Mouse (Mus musculus) c-Kit-negative CD71-positive TER-119-positive erythroid progenitor cells, embryonic 14.5 days (primary cell): ENCODE data around the gene Gabrr2.
"Not testable (repeated sequence)": the region's sequence is repeated elsewhere in the genome, so short reads cannot be mapped to it uniquely, and the experiment has no call there.

ENCODE experiments used
- DNase-seq: peaks from one replicate; pipeline ENCODE4 v3.0.0-alpha.2; 2013; ENCODE audit warnings: low read depth, low spot score

Gabrr2 gene

DNA sequence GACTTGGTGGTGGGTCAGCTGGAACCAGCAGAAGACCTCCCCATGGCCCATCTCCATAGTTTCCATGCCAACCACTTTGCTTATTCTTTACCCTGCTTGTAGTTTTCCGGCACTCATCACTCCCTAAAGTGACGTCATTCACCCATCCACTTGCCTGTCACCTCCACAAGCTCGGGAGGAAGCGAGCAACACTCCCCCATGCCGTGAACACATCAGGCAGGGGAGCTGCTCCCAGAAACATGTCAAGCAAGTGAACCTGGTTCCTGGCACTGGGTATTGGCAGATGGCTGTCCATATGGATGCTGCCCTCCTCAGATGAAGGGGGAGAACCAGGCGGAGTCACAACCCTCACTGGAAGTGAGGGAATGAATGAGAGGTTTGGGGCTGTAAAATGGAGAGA is 6.1 kb downstream of the Gabrr2 start:
- DNase-seq = no peak

- no peak for DNase-seq
These were observed 7.5 kb downstream of the Gabrr2 start for GRCm38 (mm10) chr4:33070326-33070725.

DNA sequence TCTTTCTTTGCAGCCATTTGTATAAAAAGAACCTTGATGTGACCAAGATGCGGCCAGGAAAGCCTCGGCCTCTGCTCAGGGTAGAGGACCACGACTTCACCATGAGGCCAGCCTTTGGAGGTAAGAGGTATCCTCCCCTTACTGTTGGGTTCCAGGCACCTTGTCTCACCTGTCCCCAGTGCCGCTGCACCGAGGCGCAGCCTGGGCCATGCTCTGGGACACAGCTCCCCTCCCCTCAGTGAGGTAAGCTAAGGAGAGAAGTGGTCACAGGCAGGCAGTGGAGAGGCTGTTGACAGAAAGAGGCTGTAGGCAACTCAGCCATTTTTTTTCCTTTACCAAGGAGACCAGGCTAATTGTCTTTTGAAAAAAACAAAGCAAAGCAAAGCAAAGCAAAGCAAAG is 8.5 kb downstream of the Gabrr2 start:
- DNase-seq = no peak

- no peak for DNase-seq
These were observed 9.8 kb downstream of the Gabrr2 start for GRCm38 (mm10) chr4:33072526-33073161.

GRCm38 (mm10) chr4:33074406-33074805 is 11.6 kb downstream of the Gabrr2 start:
- no peak for DNase-seq

DNA sequence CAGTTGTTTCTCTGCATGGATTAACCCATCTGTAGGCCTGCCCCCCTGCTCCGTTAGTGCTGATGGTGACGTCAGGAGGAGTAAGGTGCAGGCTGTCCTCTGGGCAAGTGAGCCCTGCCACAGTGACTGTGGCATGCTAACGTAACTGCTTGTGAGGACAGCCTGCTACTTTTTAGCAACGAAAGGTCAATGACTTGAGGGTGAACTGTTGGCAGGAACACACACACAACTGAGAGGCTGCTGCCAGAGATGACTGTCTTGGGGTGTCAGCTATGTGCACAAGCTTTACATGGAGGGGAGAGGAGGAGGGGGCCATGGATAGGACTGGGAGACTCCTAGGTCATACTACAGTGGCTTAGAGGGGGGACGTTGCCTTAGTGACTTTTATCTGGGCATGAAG is 12.1 kb downstream of the Gabrr2 start:
- no peak for DNase-seq

DNA sequence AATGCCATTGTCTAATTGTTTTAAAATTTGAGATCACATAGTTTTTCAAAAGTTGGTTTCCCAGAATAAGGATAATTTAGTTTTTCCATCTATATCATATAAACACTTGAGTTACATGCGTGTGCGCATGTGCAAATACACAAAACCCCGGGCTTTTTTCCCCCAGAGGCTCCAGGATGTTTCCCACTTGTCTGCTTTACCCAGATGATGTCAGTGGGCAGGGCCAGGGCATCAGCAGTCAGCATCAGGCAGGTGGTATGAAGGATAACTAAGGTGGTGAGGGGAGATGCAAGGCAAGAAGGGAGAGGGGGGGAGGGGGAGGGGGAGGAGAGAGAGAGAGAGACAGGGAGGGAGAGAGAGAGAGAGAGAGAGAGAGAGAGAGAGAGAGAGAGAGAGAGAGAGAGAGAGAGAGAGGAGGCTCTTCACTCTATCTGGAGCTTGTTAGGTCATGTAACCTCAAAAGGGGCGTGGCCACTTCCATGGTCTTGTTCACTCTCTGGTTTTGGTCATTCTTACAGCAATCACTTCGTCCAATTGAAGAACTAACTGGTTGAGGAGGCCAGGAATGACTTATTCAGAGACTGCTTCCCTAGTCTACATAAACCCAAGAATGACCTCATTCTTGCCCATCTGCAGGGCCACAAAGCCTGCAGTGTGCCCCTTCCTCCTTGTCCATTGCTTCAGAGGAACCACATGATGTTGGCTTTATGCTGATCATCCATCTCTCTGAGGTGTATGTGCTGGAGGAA is 13.2 kb downstream of the Gabrr2 start:
- DNase-seq = no peak

DNA sequence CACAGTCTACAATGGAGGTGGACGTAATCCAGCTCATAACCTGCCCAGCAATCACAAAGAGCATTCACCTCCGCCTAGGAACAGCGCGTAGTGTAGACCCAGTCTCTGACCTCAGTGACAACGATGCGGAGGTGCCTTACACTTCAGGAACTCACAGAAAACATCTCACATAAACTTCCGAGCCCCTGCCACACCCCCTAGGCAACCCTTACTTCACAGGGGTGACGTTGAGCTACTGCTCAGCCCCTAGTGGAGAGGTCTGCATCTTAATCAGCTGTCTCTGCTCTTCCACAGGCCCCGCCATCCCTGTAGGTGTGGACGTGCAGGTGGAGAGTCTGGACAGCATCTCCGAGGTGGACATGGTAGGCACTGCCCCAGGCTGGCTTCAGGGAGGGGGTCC is 14.4 kb downstream of the Gabrr2 start:
- no peak for DNase-seq

- DNase-seq = no peak
These were observed 14.9 kb downstream of the Gabrr2 start for GRCm38 (mm10) chr4:33077724-33078123.

- DNase-seq = no peak
These were observed 15.7 kb downstream of the Gabrr2 start for GRCm38 (mm10) chr4:33078492-33078891.

GRCm38 (mm10) chr4:33099118-33099694 is 36.4 kb downstream of the Gabrr2 start:
- no peak for DNase-seq

DNA sequence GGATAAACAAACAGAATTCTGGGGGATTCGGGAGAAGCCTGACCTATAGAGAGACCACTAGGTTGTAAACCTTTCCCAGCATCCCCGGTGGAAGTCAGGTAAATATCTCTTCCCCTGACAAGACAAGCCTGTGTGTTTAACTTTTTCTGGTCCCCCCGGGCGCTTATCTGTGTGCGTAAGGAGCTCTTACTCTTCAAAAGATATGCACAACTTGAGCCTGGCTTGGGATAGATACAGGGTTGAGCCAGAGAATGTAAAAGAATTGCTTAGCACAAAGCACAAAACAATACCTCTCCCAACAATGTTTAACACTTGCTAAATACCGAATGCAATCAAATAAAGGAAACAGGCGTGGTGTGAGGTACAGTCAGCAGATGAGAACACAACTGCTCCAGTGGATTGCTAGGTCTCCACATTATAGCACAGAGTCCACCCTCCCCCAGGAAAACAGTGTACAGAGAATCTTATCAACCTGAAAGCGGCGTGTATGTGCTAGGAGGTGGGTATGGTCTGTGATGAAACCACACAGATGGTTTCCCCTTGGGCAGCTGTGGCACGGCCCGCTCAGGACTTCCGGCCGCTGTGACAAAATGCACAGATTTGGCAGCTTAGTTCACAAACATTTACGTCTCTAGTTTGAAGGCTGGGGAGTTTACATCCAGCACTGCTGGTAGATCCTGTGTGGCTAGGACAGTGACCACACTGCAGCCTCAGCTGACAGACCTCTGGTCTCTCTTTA is 47.1 kb downstream of the Gabrr2 start:
- DNase-seq = no peak

GRCm38 (mm10) chr4:33110845-33111244 is 48.0 kb downstream of the Gabrr2 start:
- DNase-seq = no peak

GRCm38 (mm10) chr4:33111358-33111757 is 48.6 kb downstream of the Gabrr2 start:
- no peak for DNase-seq

- not testable (repeated sequence) for DNase-seq
These were observed 50.1 kb downstream of the Gabrr2 start for GRCm38 (mm10) chr4:33112866-33113265.

DNA sequence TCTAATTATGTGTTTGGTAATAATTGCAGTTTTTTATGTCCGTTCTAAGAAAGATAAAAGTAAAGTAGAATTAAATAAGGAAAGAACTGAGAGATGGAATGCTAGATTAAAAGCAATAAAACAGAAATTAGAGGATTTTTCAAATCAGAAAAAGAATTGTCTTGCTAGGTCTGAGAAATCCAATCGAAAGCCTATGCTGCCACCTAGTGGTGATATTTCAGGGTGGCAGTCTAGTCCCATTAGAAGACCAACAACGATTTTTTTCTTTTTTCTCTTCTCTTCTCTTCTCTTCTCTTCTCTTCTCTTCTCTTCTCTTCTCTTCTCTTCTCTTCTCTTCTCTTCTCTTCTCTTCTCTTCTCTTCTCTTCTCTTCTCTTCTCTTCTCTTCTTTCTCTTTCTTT is 56.3 kb downstream of the Gabrr2 start:
- DNase-seq = peak; percentile 54

- no peak for DNase-seq
These were observed 61.7 kb downstream of the Gabrr2 start for GRCm38 (mm10) chr4:33124493-33124892.

DNA sequence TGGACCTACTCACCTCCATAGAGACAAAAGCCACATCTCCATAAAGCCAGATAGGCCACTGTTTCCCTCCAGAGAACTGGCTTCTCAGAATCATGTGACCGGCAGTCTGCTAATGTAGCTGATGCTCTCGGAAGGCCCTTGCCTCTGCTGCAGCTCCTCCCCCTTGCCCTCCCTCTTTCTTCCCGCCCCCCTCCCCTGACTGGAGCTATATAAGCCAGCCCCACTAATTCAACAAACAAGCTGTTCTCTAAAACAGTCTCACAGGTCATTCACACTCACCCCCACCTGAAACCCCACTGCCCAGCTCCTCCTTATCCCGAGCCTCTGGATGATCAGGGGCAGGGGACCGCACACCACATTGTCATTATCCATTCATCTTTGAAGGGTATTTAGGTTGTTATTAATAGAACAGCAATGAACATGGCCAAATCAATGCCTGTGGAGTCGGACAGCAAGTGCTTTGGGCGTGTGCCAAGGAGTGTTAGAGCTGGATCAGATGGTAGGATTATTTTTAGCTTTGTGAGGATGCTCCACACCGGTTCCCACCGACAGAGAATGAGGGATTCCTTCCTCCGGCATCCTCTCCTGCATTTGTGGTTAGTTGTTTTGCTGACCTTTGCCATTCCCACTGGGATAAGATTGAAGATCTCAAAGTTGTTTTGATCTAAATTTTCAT is 62.7 kb downstream of the Gabrr2 start:
- no peak for DNase-seq

DNA sequence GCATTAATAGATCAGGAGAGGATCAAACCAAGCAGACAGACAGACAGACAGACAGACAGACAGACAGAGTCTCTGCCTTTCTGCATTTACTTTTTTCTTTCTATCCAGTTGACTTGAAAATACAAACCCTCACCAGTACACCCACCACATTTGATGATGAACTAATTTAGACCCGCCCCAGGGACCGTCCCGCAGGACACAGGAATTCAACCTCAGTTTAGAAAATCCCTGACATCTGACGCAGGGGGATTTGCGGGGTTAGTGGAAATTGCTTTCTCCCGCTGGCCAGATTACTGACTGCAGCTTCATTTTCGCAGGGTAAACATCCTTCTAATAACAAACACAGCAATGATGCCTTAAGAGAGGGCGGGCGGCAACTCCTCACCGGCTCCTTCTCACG is 69.4 kb downstream of the Gabrr2 start, which contains the start of gene Gabrr1:
TSS of gene Gabrr1 (plus strand) at position 301 of the 400 bp plus-strand sequence.
- no peak for DNase-seq
